Mouse (Mus musculus): ENCODE measurements around the gene Ccdc57. TPM values are rescaled to one million over a fixed set of nuclear protein-coding genes. Genes with fewer than 3 reads are reported as not detected.

Ccdc57 gene
- polyA plus RNA-seq, 1 experiment from 2014 or later, result 8.2 TPM

DNA sequence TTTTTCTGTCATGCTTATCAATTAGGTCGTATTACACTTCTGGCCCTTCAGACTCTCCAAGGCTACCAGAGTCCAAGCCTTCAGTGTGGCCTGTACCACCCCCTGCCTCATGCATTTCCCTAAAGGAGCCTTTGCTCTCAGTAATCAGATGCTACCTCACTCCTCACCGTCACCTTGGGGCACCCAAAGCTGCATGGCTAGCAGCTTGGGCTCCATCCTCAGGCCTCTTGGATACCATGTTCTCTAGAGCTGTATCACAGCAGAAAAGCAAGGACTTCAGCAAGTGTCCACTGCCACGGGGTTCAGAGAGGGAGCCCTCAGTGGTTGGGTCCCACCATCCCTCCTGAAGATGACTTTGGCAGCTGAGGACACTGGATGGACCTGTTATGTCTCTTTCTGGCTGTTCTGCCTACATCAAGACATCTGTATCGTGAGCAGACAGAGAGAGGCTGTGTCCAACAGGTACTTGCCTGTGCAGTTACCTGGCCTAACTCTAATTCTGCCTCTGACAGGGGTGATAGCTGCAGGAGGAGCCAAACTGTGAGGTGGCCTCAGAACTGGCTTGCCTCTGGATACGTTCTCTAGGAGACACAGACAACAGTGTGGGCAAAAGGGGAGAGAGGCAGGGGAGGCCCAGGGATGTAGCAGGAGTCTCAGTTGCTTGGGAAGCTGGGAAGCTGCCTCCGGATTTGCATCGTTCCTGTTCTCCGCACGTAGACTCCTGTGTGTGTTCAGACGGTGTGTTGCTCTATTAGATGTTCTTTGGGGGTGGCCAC, 102.7 kb downstream of the Ccdc57 start:
- WGBS, result 87% methylated on average over 10 of the region's 10 CpGs
- no peaks in the 10 kb centered on the region for H3K27me3 ChIP-seq (replicated peaks)

DNA sequence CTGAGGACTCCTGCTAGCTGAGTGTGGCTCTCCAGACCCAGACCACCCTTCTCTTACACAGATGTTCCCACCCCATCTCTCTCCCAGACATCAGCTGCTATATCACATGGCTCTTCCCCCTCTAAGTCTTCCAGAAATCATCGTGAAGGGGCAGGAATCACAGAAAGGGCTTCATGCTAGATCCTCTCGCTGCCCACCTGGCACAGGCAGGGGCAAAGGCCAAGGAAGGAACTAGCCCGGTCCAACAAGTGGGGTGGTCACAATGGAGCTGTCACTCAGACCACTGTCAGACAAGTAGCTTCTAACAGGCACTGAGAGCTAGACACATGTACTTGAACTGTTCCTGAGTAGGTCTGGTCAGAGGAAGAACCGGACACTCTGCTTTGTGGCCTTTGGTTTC, 104.3 kb downstream of the Ccdc57 start:
- Histone ChIP-seq H3K4me1 (peaks cover 17% of the 10 kb centered on the region), H3K4me2 (no peak overlapping the region), H3K9me3 (no peaks in the 10 kb centered on the region), H3K27me3 (replicated peaks) (no peaks in the 10 kb centered on the region), H3K9ac (no peak overlapping the region), H3K27ac (no peak overlapping the region), H3K36me3 (replicated peaks) (no peaks in the 10 kb centered on the region), H3K4me3 (no peak overlapping the region)
- ATAC-seq (replicated peaks), result no peak
- 70% methylated on average over 4 of the region's 4 CpGs for WGBS

More for the DNA sequence above, 102.7 kb downstream of the Ccdc57 start:
- Histone ChIP-seq H3K36me3 (replicated peaks) (no peaks in the 10 kb centered on the region), H3K4me2 (no peak overlapping the region), H3K9ac (no peak overlapping the region), H3K4me3 (no peak overlapping the region), H3K27ac (no peak overlapping the region), H3K9me3 (no peaks in the 10 kb centered on the region), H3K4me1 (peaks cover 16% of the 10 kb centered on the region)
- ATAC-seq (replicated peaks), result no peak

DNA sequence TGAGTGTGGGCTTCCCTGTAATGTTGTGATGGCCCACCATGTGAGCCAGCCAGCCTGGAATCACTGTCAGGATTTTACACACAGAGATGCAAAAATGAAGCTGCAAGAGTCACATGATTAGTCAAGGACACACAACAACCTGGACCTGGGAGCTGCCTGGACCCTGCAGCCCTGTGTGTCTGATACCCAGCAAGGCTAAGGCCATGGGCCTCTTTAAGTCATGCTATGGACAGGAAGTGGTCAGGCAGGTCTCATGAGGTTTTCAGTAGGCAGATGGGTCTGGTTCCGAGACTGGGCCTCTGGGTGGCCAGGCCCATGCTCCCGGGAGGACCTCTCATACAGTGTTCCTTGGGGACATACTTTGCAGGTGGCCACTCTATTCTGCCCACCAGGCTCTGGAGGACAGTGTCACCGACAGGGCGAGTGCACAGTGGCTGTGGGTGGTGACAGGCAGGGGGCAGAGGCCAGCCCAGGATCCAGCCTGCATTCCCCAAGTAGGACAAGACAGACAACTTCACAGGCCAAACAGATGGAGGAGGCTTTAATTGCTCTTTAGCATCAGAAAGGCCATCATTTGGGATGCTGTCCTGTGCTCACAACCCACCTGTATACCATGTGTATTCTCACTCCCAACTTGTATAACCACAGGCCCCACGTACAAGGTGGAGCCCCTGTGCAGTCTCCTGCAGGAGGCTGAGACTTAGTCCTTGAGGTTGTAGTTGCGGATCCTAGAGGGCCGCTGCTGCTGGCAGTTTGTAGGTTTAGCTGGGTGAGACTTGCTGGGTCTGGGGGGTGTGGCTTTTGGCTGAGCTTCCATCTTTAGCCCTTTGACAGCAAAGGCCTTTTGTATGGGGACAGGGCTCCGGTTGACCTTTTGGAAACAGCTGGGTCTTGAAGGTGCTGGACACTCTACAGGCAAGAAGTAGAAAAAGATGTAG, 106.4 kb downstream of the Ccdc57 start:
- WGBS, result 82% methylated on average over 8 of the region's 8 CpGs
- H3K9ac ChIP-seq, result 0 out of 2 replicates have a peak overlapping the region, but pooled peaks have one; percentile 57
- H3K36me3 ChIP-seq (replicated peaks), result no peaks in the 10 kb centered on the region
- no peaks in the 10 kb centered on the region for H3K27me3 ChIP-seq (replicated peaks)
- H3K27ac ChIP-seq, result peak overlapping the region; percentile 99
- peaks cover 36% of the 10 kb centered on the region for H3K4me1 ChIP-seq
- no peak for ATAC-seq (replicated peaks)
- no peak overlapping the region for H3K4me2 ChIP-seq
- H3K4me3 ChIP-seq, result no peak overlapping the region
- H3K9me3 ChIP-seq, result no peaks in the 10 kb centered on the region

DNA sequence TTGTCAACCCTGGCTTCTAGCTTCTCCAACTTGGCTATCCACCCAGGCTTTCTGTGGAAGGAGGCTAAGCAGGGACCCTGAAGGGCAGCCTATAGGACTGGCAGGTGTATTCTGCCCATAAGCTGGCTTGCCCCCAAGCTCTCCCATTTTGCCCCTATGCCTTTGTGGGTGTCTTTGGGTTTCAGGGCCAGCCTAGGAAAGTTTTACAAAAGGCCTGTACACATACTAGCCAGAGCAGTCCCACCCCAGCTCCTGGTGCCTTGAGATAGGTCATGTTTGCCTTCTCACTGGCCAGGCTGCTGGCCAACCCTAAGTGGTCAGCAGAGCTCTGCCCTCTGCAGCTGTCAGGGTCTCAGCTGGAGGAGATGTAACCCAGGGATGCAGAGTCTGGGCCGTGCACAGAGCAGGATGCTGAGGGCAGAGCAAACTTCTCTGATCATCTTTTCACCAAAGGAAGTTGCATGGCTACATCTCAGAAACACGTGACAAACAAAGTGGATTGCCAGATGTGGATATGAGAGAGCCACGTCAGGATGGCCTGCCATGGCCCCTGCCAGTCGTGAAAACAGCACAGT, 107.3 kb downstream of the Ccdc57 start:
- H3K4me1 ChIP-seq, result peaks cover 45% of the 10 kb centered on the region
- H3K27ac ChIP-seq, result peak overlapping the region; percentile 99
- WGBS, result 41% methylated on average over 4 of the region's 4 CpGs
- peak overlapping the region; percentile 56 for H3K4me3 ChIP-seq
- H3K27me3 ChIP-seq (replicated peaks), result no peaks in the 10 kb centered on the region
- peak overlapping the region; percentile 57 for H3K9ac ChIP-seq
- H3K4me2 ChIP-seq, result peak overlapping the region; percentile 90
- H3K36me3 ChIP-seq (replicated peaks), result 0 out of 2 replicates have a peak, but pooled peaks cover 6% of the 10 kb centered on the region
- no peaks in the 10 kb centered on the region for H3K9me3 ChIP-seq
- no peak for ATAC-seq (replicated peaks)

DNA sequence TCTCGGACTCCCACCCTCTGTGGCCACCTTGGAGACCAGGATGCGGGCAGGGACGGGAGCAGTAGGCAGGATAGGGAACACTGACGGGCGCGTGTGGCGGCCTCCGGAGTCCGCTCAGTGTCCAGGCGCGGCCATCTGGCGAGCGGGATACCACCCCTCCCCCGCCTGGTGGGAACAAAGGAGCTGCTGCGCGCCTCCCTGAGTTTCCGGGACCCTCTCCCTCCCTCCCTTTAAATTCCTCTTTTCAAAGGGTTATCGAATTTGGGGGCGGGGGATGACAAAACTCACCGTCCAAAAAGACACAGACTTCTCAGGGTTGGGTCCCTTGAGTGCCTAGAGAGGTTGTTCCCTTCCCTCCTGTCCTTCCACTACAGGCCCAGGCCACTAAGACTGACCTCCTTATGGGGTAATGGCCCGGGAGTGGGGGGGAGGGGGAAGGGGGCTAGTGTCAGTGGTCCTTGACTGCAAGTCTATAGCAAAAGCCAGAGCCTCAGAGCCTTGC, 107.8 kb downstream of the Ccdc57 start:
- Histone ChIP-seq H3K4me2 (peak overlapping the region; percentile 90), H3K27ac (peak overlapping the region; percentile 99), H3K4me1 (peaks cover 45% of the 10 kb centered on the region), H3K9me3 (no peaks in the 10 kb centered on the region), H3K36me3 (replicated peaks) (peaks cover 10% of the 10 kb centered on the region; the same call in 1 of the 2 replicates), H3K4me3 (peak overlapping the region; percentile 56), H3K9ac (peak overlapping the region; percentile 57), H3K27me3 (replicated peaks) (no peaks in the 10 kb centered on the region)
- ATAC-seq (replicated peaks), result peak; percentile 19
- WGBS, result under 1% methylated on average over 20 of the region's 21 CpGs

- Histone ChIP-seq H3K27ac (peak within 1 kb of the TSS; percentile 99), H3K36me3 (replicated peaks) (peaks cover 17% of the 10 kb centered on the region; the same call in 1 of the 2 replicates), H3K27me3 (replicated peaks) (no peaks in the 10 kb centered on the region), H3K9me3 (no peaks in the 10 kb centered on the region), H3K4me3 (peak within 1 kb of the TSS; percentile 56), H3K9ac (peak within 1 kb of the TSS; percentile 76), H3K4me2 (peak within 1 kb of the TSS; percentile 90), H3K4me1 (peaks cover 45% of the 10 kb centered on the region)
- under 1% methylated on average over 106 of the region's 109 CpGs for WGBS
- peak; percentile 92 for ATAC-seq (replicated peaks)
Observed at GRCm38 (mm10) chr11:120823956-120824786, 108.5 kb downstream of the Ccdc57 start, which contains the start of gene Fasn. Gene Fasn (minus strand): TSS chr11:120824547.

- peak; percentile 59 for ATAC-seq (replicated peaks)
Observed at GRCm38 (mm10) chr11:120823551-120823947, 109.1 kb downstream of the Ccdc57 start.

DNA sequence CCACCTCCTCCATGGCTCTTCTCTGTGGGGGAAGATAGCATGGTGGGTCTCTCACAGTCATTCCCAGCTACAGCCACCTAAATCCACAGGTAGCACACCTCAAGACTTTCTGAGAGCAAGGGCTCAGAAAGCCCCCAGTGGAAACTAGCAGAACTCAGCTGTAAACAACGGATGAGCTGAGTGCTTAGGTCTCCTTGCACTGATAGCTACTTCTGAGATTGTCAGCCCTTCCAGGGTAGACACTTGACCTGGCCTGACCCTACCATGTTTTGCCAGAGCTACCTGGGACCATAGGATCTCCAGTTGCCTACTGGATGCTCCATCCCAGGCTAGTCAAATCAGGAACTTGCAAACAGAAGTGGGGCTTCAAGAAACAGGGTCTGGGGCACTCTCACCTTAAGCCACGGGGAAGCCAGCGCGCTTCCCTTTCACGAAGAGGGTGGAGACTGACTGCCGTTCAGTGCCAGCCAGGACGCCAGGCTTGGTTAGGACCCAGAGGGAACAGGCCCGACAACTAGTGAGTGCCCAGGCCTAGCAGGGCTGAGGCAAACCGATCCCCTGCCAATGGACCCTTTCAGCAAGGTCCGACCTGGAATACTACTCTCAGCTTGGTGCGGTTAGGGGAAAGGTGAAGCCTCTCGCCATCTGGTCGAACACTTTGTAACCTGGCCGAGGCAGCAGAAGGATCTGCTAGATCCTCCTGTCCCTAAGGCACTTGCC, 109.7 kb downstream of the Ccdc57 start:
- Histone ChIP-seq H3K27me3 (replicated peaks) (no peaks in the 10 kb centered on the region), H3K27ac (peak overlapping the region; percentile 99), H3K9me3 (no peaks in the 10 kb centered on the region), H3K9ac (peak overlapping the region; percentile 76), H3K4me1 (peaks cover 45% of the 10 kb centered on the region), H3K4me3 (peak overlapping the region; percentile 56), H3K36me3 (replicated peaks) (peaks cover 29% of the 10 kb centered on the region), H3K4me2 (peak overlapping the region; percentile 90)
- WGBS, result 2% methylated on average over 14 of the region's 14 CpGs
- ATAC-seq (replicated peaks), result no peak

More at GRCm38 (mm10) chr11:120823551-120823947, 109.1 kb downstream of the Ccdc57 start:
- H3K9ac ChIP-seq, result peak overlapping the region; percentile 76
- H3K27me3 ChIP-seq (replicated peaks), result no peaks in the 10 kb centered on the region
- no peaks in the 10 kb centered on the region for H3K9me3 ChIP-seq
- 0% methylated on average over 40 of the region's 40 CpGs for WGBS
- peaks cover 45% of the 10 kb centered on the region for H3K4me1 ChIP-seq
- peak overlapping the region; percentile 56 for H3K4me3 ChIP-seq
- H3K4me2 ChIP-seq, result peak overlapping the region; percentile 90
- peak overlapping the region; percentile 99 for H3K27ac ChIP-seq
- peaks cover 23% of the 10 kb centered on the region for H3K36me3 ChIP-seq (replicated peaks)

DNA sequence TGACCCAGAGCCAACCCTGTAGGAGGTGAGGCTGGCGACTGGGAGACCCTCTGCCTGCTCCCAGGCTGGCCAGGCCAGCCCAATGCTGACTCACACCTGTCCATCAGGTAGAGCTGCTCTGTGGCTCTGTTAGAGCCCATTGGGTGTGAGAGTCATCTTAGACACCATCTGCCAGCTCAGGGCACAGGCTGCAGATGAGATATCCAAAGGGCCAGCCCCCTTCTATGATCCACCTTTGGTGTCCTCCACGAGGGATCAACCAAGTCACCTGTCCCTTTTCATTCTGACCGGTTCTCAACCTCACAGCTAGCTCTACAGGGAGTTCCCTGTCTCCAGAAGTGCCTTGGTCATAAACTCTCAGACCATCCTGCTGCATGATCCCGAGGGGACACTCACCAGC, 110.4 kb downstream of the Ccdc57 start:
- H3K9ac ChIP-seq, result peak overlapping the region; percentile 76
- no peak for ATAC-seq (replicated peaks)
- peaks cover 35% of the 10 kb centered on the region for H3K36me3 ChIP-seq (replicated peaks)
- no peaks in the 10 kb centered on the region for H3K27me3 ChIP-seq (replicated peaks)
- peak overlapping the region; percentile 56 for H3K4me3 ChIP-seq
- no peak overlapping the region for H3K27ac ChIP-seq
- no peaks in the 10 kb centered on the region for H3K9me3 ChIP-seq
- peak overlapping the region; percentile 90 for H3K4me2 ChIP-seq
- H3K4me1 ChIP-seq, result peaks cover 45% of the 10 kb centered on the region
- WGBS, result 68% methylated on average over 4 of the region's 4 CpGs

DNA sequence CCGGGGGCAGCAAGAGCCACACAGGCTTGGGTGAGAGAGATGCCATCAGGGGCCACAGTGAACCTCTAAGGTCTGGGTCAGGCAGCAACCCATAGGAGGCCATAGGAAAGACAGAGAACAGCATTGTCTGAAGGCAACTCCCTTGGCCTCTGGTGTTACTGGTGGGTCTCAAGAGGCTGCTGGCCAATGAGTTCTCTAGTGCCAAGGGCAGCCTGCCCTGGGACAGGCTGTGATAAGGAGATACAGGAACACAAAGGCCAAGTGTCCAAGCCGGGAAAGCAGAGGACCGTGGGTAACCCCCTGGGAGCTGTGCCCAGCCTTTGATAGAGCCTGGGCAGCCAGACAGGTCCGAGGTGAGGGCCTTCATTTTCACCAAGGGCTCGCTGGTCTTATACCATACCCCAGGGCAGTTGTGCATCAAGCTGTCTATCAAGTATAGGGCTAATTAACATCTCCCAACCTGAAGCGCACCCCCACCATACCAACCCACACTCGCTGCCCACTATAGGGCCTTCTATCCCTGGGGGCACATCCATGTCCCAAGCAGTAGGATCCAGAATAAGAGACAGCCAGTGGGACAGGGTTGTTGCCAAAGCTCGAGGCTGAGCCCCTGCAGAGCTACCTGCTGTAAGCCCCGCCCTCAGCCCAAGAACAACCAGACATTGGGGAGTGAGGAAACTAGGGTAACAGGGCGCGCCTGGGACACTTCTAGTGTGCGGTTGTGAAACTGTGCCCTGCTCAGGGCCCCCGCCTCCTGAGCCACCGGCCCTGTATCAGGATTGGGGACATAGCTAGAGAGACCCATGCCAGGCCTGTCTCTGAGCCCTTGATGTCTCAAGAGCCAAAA, 111.4 kb downstream of the Ccdc57 start:
- H3K27ac ChIP-seq, result no peak overlapping the region
- H3K9ac ChIP-seq, result peak overlapping the region; percentile 76
- 76% methylated on average over 14 of the region's 14 CpGs for WGBS
- ATAC-seq (replicated peaks), result no peak
- peak overlapping the region; percentile 90 for H3K4me2 ChIP-seq
- H3K36me3 ChIP-seq (replicated peaks), result peaks cover 46% of the 10 kb centered on the region
- peak overlapping the region; percentile 56 for H3K4me3 ChIP-seq
- H3K27me3 ChIP-seq (replicated peaks), result no peaks in the 10 kb centered on the region
- H3K4me1 ChIP-seq, result peaks cover 42% of the 10 kb centered on the region
- H3K9me3 ChIP-seq, result no peaks in the 10 kb centered on the region
